Mouse (Mus musculus) telencephalon, adult 2 months (tissue): ENCODE data around the gene Mbl1.

Experiments
- DNase-seq: peaks from one replicate; pipeline ENCODE4 v3.0.0-alpha.2; 2011; ENCODE audit warnings: low read depth, low spot score

Mbl1 gene

DNA sequence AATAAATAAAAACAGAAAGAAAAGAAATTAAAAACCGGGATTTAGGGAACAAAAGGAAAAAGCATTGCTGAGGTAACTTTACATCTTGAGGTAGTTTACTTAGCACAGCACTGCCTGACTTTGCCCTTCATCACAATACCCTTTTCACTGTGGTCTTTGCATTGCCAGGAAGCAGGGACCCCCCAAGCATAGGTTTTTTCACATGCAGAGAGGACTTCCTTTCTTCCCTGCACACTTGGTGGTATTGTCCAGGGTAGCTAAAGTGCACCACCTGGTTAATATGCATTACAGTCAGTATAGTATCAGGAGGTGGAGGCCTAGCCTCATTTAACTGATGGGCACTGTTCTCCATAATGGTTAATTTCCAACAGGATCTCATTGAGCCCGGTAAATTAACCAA, 38.2 kb downstream of the Mbl1 start:
- no peak for DNase-seq

DNA sequence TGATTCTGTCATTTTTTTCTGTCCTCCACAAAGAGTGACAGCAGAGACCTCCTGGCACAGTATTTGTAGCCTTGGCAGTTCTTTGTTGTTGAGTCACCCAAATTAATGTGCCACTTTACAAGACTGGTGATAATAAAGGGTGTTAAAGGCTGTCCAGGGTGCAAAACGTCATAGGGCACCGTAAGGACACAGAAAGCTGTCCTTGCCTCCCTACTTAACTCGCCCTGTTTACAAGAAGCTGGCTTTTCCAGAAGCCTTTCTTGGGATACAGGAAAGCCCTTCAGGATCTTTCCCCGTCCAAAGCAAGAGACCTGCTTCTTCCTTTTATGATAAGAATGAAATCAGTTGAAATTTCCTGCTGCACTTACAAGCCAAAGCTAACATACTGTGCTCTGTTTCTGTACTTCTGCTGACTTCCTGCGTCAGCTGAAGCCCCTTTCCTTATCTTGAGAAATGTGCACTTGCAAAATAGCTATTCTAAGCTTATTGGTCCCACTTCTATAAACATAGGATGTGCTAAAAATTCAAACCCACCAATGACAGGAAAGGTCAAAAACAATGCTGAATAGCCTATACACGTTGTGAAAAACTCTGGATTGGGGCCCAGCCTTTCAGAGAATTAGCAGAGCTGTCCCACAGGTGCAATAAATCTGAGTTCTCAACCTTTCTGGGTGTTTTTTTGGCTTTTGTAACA, 46.9 kb downstream of the Mbl1 start:
- DNase-seq: no peak
